Mouse (Mus musculus) small intestine, adult 2 months (tissue): Measurements from ENCODE around the gene Prr7. TPM values are rescaled to one million over a fixed set of nuclear protein-coding genes. Genes with fewer than 3 reads are reported as not detected.
"Not testable (repeated sequence)": the region's sequence is repeated elsewhere in the genome, so short reads cannot be mapped to it uniquely, and the experiment has no call there.

Experiments used
- H3K27ac ChIP-seq: fragments of 200-500 bp; 2 replicates; pipeline ENCODE4 v1.5.1; 2012; ENCODE audit warnings: low read depth, low read length, control low read depth, inconsistent platforms; ENCODE audit not compliant: insufficient read depth
- H3K27me3 ChIP-seq: fragments of 200-500 bp; 2 replicates; pipeline ENCODE4 v1.6.1; 2012; ENCODE audit warnings: mild to moderate bottlenecking, moderate library complexity, low read length, inconsistent platforms; ENCODE audit not compliant: control insufficient read depth, insufficient read depth
- H3K36me3 ChIP-seq: fragments of 200-500 bp; 2 replicates; pipeline ENCODE4 v1.6.1; 2012; ENCODE audit warnings: mild to moderate bottlenecking, low read length, control low read depth, inconsistent platforms; ENCODE audit not compliant: control insufficient read depth, insufficient read depth
- H3K4me1 ChIP-seq: fragments of 200-500 bp; 2 replicates; pipeline ENCODE4 v1.6.1; 2012; ENCODE audit warnings: low read length, inconsistent platforms, mixed read lengths; ENCODE audit not compliant: control insufficient read depth, insufficient read depth, insufficient read length
- H3K4me3 ChIP-seq: fragments of 200-500 bp; 2 replicates; pipeline ENCODE4 v1.5.1; 2012; ENCODE audit warnings: low read depth, mild to moderate bottlenecking, control low read depth, inconsistent platforms, low read length, moderate library complexity
- CTCF ChIP-seq: fragments of 200-500 bp; IDR thresholded peaks from 2 replicates; pipeline ENCODE4 v1.5.1; 2012; ENCODE audit warnings: low read depth, mild to moderate bottlenecking, control low read depth, inconsistent platforms, low read length, moderate library complexity, mixed read lengths; ENCODE audit not compliant: insufficient replicate concordance, insufficient read length; ENCODE audit errors: extremely low read depth
- POLR2A ChIP-seq: fragments of 200-500 bp; IDR thresholded peaks from 2 replicates; pipeline ENCODE4 v1.6.1; 2012; ENCODE audit warnings: low read depth, mild to moderate bottlenecking, control low read depth, inconsistent platforms, low read length, moderate library complexity
- WGBS: fragments of 180-500 bp; shearing (Covaris S2); methylation state at CpG from one replicate; pipeline ENCODE4 v1.1.7; 2018; 5-methylcytosine and 5-hydroxymethylcytosine counted together
- polyA plus RNA-seq: library from polyadenylated mRNA; depleted of rRNA; stranded (reverse); fragments of >200 nt; gene quantifications from 2 replicates; pipeline ENCODE4 v1.2.3, GENCODE M21; 2012

Gene Prr7
- polyA plus RNA-seq, 1 experiment: 8.2 TPM

GRCm38 (mm10) chr13:55426613-55427012 is 37.5 kb upstream of the Prr7 start, which contains the start of gene F12:
Gene F12, minus strand, starts transcription at chr13:55426793.
- peaks cover 8% of the 10 kb centered on the region for H3K4me1 ChIP-seq
- no peak within 1 kb of the TSS for H3K27ac ChIP-seq
- no peak within 1 kb of the TSS for H3K4me3 ChIP-seq
- no peaks in the 10 kb centered on the region for H3K27me3 ChIP-seq
- TF ChIP-seq POLR2A (no peak), CTCF (no peak)
- no peaks in the 10 kb centered on the region for H3K36me3 ChIP-seq
- 80% methylated on average over 10 of the region's 10 CpGs for WGBS

- no peak overlapping the region for H3K4me3 ChIP-seq
- TF ChIP-seq CTCF: no peak
- no peak for TF ChIP-seq POLR2A
- 43% methylated on average over 12 of the region's 12 CpGs for WGBS
- no peaks in the 10 kb centered on the region for H3K27me3 ChIP-seq
- no peaks in the 10 kb centered on the region for H3K36me3 ChIP-seq
- peak overlapping the region; percentile 43 for H3K27ac ChIP-seq
- peaks cover 8% of the 10 kb centered on the region; the same call in 1 of the 2 replicates for H3K4me1 ChIP-seq
Measured at GRCm38 (mm10) chr13:55429226-55429888, 34.7 kb upstream of the Prr7 start.

GRCm38 (mm10) chr13:55430566-55430965 is 33.5 kb upstream of the Prr7 start:
- no peak for TF ChIP-seq POLR2A
- no peak for TF ChIP-seq CTCF
- Histone ChIP-seq H3K36me3 (no peaks in the 10 kb centered on the region), H3K27ac (no peak overlapping the region), H3K4me3 (no peak overlapping the region), H3K27me3 (no peaks in the 10 kb centered on the region), H3K4me1 (peaks cover 8% of the 10 kb centered on the region; the same call in 1 of the 2 replicates)
- WGBS: 89% methylated on average over 2 of the region's 2 CpGs

- 57% methylated on average over 10 of the region's 10 CpGs for WGBS
- no peaks in the 10 kb centered on the region for H3K36me3 ChIP-seq
- H3K27me3 ChIP-seq: no peaks in the 10 kb centered on the region
- H3K4me1 ChIP-seq: peaks cover 5% of the 10 kb centered on the region; the same call in 1 of the 2 replicates
- peak overlapping the region; percentile 77 for H3K27ac ChIP-seq
- TF ChIP-seq POLR2A (no peak), CTCF (no peak)
- no peak overlapping the region for H3K4me3 ChIP-seq
Measured at GRCm38 (mm10) chr13:55431889-55432685, 32.0 kb upstream of the Prr7 start.

- WGBS: 85% methylated on average over 15 of the region's 15 CpGs
- not testable (repeated sequence) for H3K4me1 ChIP-seq, H3K27me3 ChIP-seq, H3K27ac ChIP-seq, H3K36me3 ChIP-seq, H3K4me3 ChIP-seq
Measured at GRCm38 (mm10) chr13:55437111-55437629, 26.9 kb upstream of the Prr7 start.

GRCm38 (mm10) chr13:55443799-55444285 is 20.2 kb upstream of the Prr7 start:
- H3K27me3 ChIP-seq: no peaks in the 10 kb centered on the region
- no peaks in the 10 kb centered on the region for H3K36me3 ChIP-seq
- no peak for TF ChIP-seq POLR2A
- TF ChIP-seq CTCF: no peak
- WGBS: 16% methylated on average over 9 of the region's 9 CpGs
- H3K4me1 ChIP-seq: peaks cover 20% of the 10 kb centered on the region
- no peak overlapping the region for H3K4me3 ChIP-seq
- peak overlapping the region; percentile 89 for H3K27ac ChIP-seq

GRCm38 (mm10) chr13:55444286-55444936 is 19.7 kb upstream of the Prr7 start:
- WGBS: under 1% methylated on average over 33 of the region's 33 CpGs
- peak overlapping the region; percentile 89 for H3K27ac ChIP-seq
- H3K4me1 ChIP-seq: peaks cover 26% of the 10 kb centered on the region

More at GRCm38 (mm10) chr13:55444286-55444936, 19.7 kb upstream of the Prr7 start:
- Histone ChIP-seq H3K27me3 (no peaks in the 10 kb centered on the region), H3K4me3 (peak overlapping the region; percentile 72), H3K36me3 (no peaks in the 10 kb centered on the region)
- TF ChIP-seq CTCF (no peak), POLR2A (peak; percentile 54; the same call in 1 of the 2 replicates)
